Mouse (Mus musculus): ENCODE results near the gene Kcnk10. TPM values are rescaled to one million over a fixed set of nuclear protein-coding genes. Genes with fewer than 3 reads are reported as not detected.

Kcnk10 gene
- polyA plus RNA-seq, 1 experiment from 2014 or later = 47.6 TPM

GRCm38 (mm10) chr12:98430683-98431082 is 147.4 kb downstream of the Kcnk10 start:
- H3K9ac ChIP-seq = no peak overlapping the region
- H3K36me3 ChIP-seq (replicated peaks) = peaks cover 31% of the 10 kb centered on the region
- H3K27ac ChIP-seq = no peak overlapping the region
- no peaks in the 10 kb centered on the region for H3K9me3 ChIP-seq
- H3K27me3 ChIP-seq = no peaks in the 10 kb centered on the region
- no peak overlapping the region for H3K4me3 ChIP-seq (replicated peaks)
- no peaks in the 10 kb centered on the region for H3K4me1 ChIP-seq
- ATAC-seq (ENCODE audit: low FRiP score) = no peak
- H3K4me2 ChIP-seq = no peak overlapping the region
- 87% methylated on average over 5 of the region's 5 CpGs for WGBS

GRCm38 (mm10) chr12:98421340-98421739 is 156.8 kb downstream of the Kcnk10 start:
- H3K27ac ChIP-seq = no peak overlapping the region
- 85% methylated on average over 7 of the region's 7 CpGs for WGBS

GRCm38 (mm10) chr12:98419849-98420248 is 158.3 kb downstream of the Kcnk10 start:
- 72% methylated on average over 6 of the region's 6 CpGs for WGBS
- Histone ChIP-seq H3K36me3 (replicated peaks) (no peaks in the 10 kb centered on the region), H3K27me3 (no peaks in the 10 kb centered on the region), H3K9ac (no peak overlapping the region), H3K4me2 (no peak overlapping the region), H3K4me3 (replicated peaks) (no peak overlapping the region), H3K4me1 (no peaks in the 10 kb centered on the region), H3K27ac (no peak overlapping the region), H3K9me3 (no peaks in the 10 kb centered on the region)
- ATAC-seq (ENCODE audit: low FRiP score) = no peak

More at GRCm38 (mm10) chr12:98421340-98421739, 156.8 kb downstream of the Kcnk10 start:
- Histone ChIP-seq H3K4me2 (no peak overlapping the region), H3K9me3 (no peaks in the 10 kb centered on the region), H3K4me3 (replicated peaks) (no peak overlapping the region), H3K4me1 (no peaks in the 10 kb centered on the region), H3K9ac (no peak overlapping the region), H3K27me3 (no peaks in the 10 kb centered on the region), H3K36me3 (replicated peaks) (no peaks in the 10 kb centered on the region)
- ATAC-seq (ENCODE audit: low FRiP score) = no peak

DNA sequence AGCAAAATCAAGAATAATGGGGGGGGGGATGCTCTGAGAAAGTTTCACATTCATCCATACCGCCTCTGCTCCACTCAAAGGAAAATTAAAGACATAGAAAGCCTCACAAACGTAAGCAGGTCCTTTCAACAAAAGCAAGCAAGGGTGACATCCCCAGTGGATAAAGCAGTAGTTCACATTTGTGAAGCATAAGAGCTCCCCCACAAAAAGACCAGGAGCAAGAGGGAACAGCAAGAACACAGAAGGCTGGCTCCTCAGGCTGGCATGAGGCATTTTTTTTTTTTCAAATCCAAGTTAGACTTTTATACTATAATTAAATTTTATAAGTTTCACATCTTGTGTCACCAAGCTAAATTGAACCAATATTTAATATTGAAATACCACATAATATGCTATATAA is 168.5 kb downstream of the Kcnk10 start:
- WGBS = 55% methylated on average over 2 of the region's 2 CpGs
- ATAC-seq (ENCODE audit: low FRiP score) = no peak
- no peaks in the 10 kb centered on the region for H3K36me3 ChIP-seq (replicated peaks)

DNA sequence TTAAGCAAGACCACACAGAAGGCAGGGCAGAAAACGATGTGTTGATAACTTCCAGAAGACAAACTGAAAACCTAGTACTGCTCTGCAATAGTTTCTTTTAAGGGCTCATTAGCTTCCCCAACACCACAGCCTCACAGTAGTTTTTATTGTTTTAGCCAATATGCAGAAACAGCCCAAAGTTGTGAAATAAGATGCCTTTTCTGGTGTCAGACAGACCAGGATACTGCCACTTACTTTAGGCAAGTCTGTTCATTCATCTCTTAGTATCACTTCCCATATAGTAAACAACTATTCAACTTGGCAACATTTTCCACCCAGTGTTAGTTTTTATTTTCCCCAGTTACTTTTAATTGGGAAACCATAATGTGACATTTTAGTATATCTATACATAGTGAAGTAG is 171.5 kb downstream of the Kcnk10 start:
- no peak for ATAC-seq (ENCODE audit: low FRiP score)
- H3K4me3 ChIP-seq (replicated peaks) = no peak overlapping the region

More for the DNA sequence above, 168.5 kb downstream of the Kcnk10 start:
- H3K27ac ChIP-seq = no peak overlapping the region
- H3K4me2 ChIP-seq = no peak overlapping the region
- no peaks in the 10 kb centered on the region for H3K27me3 ChIP-seq
- H3K4me1 ChIP-seq = no peaks in the 10 kb centered on the region
- no peak overlapping the region for H3K9ac ChIP-seq
- no peak overlapping the region for H3K4me3 ChIP-seq (replicated peaks)
- H3K9me3 ChIP-seq = no peaks in the 10 kb centered on the region

GRCm38 (mm10) chr12:98406076-98406475 is 172.0 kb downstream of the Kcnk10 start:
- H3K9ac ChIP-seq = no peak overlapping the region
- no peaks in the 10 kb centered on the region for H3K4me1 ChIP-seq
- H3K36me3 ChIP-seq (replicated peaks) = no peaks in the 10 kb centered on the region
- ATAC-seq (ENCODE audit: low FRiP score) = no peak
- no peaks in the 10 kb centered on the region for H3K27me3 ChIP-seq
- H3K4me2 ChIP-seq = no peak overlapping the region
- WGBS = 16% methylated on average over 4 of the region's 4 CpGs
- no peak overlapping the region for H3K4me3 ChIP-seq (replicated peaks)
- no peaks in the 10 kb centered on the region for H3K9me3 ChIP-seq
- H3K27ac ChIP-seq = no peak overlapping the region

More for the DNA sequence above, 171.5 kb downstream of the Kcnk10 start:
- H3K9me3 ChIP-seq = no peaks in the 10 kb centered on the region
- WGBS = 79% methylated on average over 1 of the region's 1 CpGs
- no peak overlapping the region for H3K4me2 ChIP-seq
- H3K9ac ChIP-seq = no peak overlapping the region
- H3K27ac ChIP-seq = no peak overlapping the region
- no peaks in the 10 kb centered on the region for H3K4me1 ChIP-seq
- H3K27me3 ChIP-seq = no peaks in the 10 kb centered on the region
- no peaks in the 10 kb centered on the region for H3K36me3 ChIP-seq (replicated peaks)

GRCm38 (mm10) chr12:98396586-98396985 is 181.5 kb downstream of the Kcnk10 start:
- ATAC-seq (ENCODE audit: low FRiP score) = no peak
- H3K4me2 ChIP-seq = no peak overlapping the region
- H3K9me3 ChIP-seq = no peaks in the 10 kb centered on the region
- no peaks in the 10 kb centered on the region for H3K4me1 ChIP-seq
- H3K9ac ChIP-seq = no peak overlapping the region
- no peak overlapping the region for H3K27ac ChIP-seq
- H3K36me3 ChIP-seq (replicated peaks) = no peaks in the 10 kb centered on the region
- H3K4me3 ChIP-seq (replicated peaks) = no peak overlapping the region
- WGBS = 86% methylated on average over 4 of the region's 4 CpGs
- H3K27me3 ChIP-seq = no peaks in the 10 kb centered on the region

DNA sequence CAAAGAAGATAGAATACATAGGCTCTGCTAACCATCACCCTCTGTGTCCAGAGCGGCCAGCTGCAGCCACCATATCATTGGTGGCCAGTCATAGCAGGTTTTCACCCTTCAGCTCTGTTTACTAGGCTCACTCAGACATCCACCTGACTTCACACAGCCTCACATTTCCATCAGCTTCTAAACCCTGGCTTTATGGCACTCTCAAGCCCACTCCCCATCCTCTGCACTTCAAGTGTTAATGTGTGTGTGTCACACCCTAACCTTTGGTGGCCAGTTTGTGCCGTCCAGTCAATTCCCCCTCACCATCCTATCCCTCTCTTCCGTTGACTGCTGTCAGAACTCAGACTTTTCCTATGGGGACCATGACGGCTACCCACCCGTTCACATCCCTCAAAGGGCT is 184.0 kb downstream of the Kcnk10 start:
- ATAC-seq (ENCODE audit: low FRiP score) = no peak
- Histone ChIP-seq H3K4me3 (replicated peaks) (no peak overlapping the region), H3K27me3 (no peaks in the 10 kb centered on the region), H3K4me1 (no peaks in the 10 kb centered on the region), H3K27ac (no peak overlapping the region), H3K4me2 (no peak overlapping the region), H3K36me3 (replicated peaks) (no peaks in the 10 kb centered on the region), H3K9me3 (no peaks in the 10 kb centered on the region), H3K9ac (no peak overlapping the region)
- 92% methylated on average over 5 of the region's 5 CpGs for WGBS

DNA sequence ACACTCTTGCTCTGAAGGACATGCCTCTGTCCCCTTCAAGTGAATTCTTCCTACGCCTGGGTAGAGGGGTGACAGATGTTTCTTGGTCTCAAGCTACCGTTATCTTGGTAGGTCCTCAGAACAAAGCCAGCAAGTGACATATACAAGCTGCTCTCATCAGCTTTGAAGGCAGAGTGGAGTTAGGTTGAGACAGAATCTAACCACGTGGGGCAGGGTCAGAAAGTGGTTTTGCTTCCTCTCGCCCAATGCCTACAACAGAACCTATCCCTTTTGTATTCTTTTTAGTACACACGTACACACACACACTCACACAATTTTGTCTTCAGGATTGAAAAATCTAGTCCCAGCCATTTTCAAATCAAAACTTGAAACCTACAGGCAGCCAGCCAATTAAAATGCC is 186.8 kb downstream of the Kcnk10 start:
- Histone ChIP-seq H3K4me1 (no peaks in the 10 kb centered on the region), H3K36me3 (replicated peaks) (no peaks in the 10 kb centered on the region), H3K9ac (no peak overlapping the region), H3K4me2 (no peak overlapping the region), H3K27me3 (no peaks in the 10 kb centered on the region), H3K27ac (no peak overlapping the region), H3K9me3 (no peaks in the 10 kb centered on the region), H3K4me3 (replicated peaks) (no peak overlapping the region)
- 88% methylated on average over 5 of the region's 5 CpGs for WGBS
- ATAC-seq (ENCODE audit: low FRiP score) = no peak

- ATAC-seq (ENCODE audit: low FRiP score) = no peak
- H3K4me1 ChIP-seq = no peaks in the 10 kb centered on the region
- no peak overlapping the region for H3K27ac ChIP-seq
- H3K4me3 ChIP-seq (replicated peaks) = no peak overlapping the region
- WGBS = 86% methylated on average over 4 of the region's 4 CpGs
- no peak overlapping the region for H3K4me2 ChIP-seq
- no peak overlapping the region for H3K9ac ChIP-seq
- no peaks in the 10 kb centered on the region for H3K27me3 ChIP-seq
- no peaks in the 10 kb centered on the region for H3K9me3 ChIP-seq
- H3K36me3 ChIP-seq (replicated peaks) = no peaks in the 10 kb centered on the region
Measured at GRCm38 (mm10) chr12:98389618-98390017, 188.5 kb downstream of the Kcnk10 start.

Other genes with a start within 250 kb of the Kcnk10 start
- 24.8 and 25.8 TPM in 2 replicates for gene Spata7, start 49.8 kb upstream of the Kcnk10 start, polyA plus RNA-seq (2016; fragmentation: Nextera tagmentation; extraction: Ambion mirVana)
- 8.6 and 9.8 TPM in 2 replicates for gene Ptpn21, start 159.1 kb upstream of the Kcnk10 start, polyA plus RNA-seq (2016; fragmentation: Nextera tagmentation; extraction: Ambion mirVana)
- gene Zc3h14, start 168.7 kb upstream of the Kcnk10 start, polyA plus RNA-seq (2016; fragmentation: Nextera tagmentation; extraction: Ambion mirVana) = 156 and 160 TPM in 2 replicates